ENCODE assay signal across 15 mouse cellular contexts in genomic region chr7:126230357-126231148, GRCm38 (mm10). TPM values are rescaled to one million over a fixed set of nuclear protein-coding genes. Genes with fewer than 3 reads are reported as not detected.
A peak's percentile ranks its signal among the peaks of the same experiment; 100 is the strongest.
DNase-seq lines count a peak whose midpoint lies in the region; ATAC-seq lines count a peak whose summit lies in the region.
"Had no signal": no experiment of that assay in that cellular context is flagged by ENCODE, and none has a peak within 500 bp of the region (broad histone marks: within the 10 kb centered on the region; RNA-seq: fewer than 3 reads in every experiment).

No protein-coding gene starts in this region.

- H3K9me3 ChIP-seq in heart, embryonic 12.5 days (replicated peaks) = no peaks in the 10 kb centered on the region
- H3K9me3 ChIP-seq: forebrain, embryonic 10.5 days; limb, embryonic 10.5 days; neural tube, embryonic 15.5 days had no signal

- no peak overlapping the region for H3K4me2 ChIP-seq in heart, embryonic 12.5 days
- H3K4me2 ChIP-seq: midbrain, embryonic 11.5 days; neural tube, embryonic 15.5 days had no signal

- intact Hi-C loops in gastrocnemius, postnatal 14 days (cut with DNase I; ENCODE audit: low total_unique reads) = no loop called here

- H3K36me3 ChIP-seq in heart, embryonic 12.5 days = no peaks in the 10 kb centered on the region
- H3K36me3 ChIP-seq: forebrain, embryonic 10.5 days; limb, embryonic 10.5 days; neural tube, embryonic 15.5 days had no signal

- H3K4me1 ChIP-seq in heart, embryonic 12.5 days (replicated peaks) = peaks cover 8% of the 10 kb centered on the region; the same call in 1 of the 2 replicates
- H3K4me1 ChIP-seq: forebrain, embryonic 10.5 days; limb, embryonic 10.5 days; neural tube, embryonic 15.5 days had no signal

- H3K9ac ChIP-seq in heart, embryonic 12.5 days = no peak overlapping the region
- H3K9ac ChIP-seq: neural tube, embryonic 15.5 days had no signal

- DNase-seq in spleen, adult 18-20 months = peak; percentile 21 to 23
- no peak for DNase-seq in spleen, adult 12 weeks (ENCODE audit: low spot score)
- DNase-seq in induced T-regulatory cell, adult 2 months (ENCODE audit: low read depth) = peak; percentile 21
- no peak for DNase-seq in adrenal gland, postnatal 25 days
- DNase-seq in gastrocnemius, postnatal 14 days = no peak
- DNase-seq in frontal cortex, postnatal 14 days (ENCODE audit: low spot score in 2 of 2) = no peak
- DNase-seq: cerebellum, postnatal 36 days; heart, adult 2 months had no signal

- 54% methylated on average over 8 of the region's 8 CpGs for WGBS in heart, embryonic 12.5 days

- no peak overlapping the region for H3K4me3 ChIP-seq in heart, embryonic 12.5 days
- H3K4me3 ChIP-seq: forebrain, embryonic 10.5 days; heart, adult 2 months; limb, embryonic 10.5 days; neural tube, embryonic 15.5 days had no signal

- no peak overlapping the region for H3K27ac ChIP-seq in heart, embryonic 12.5 days (ENCODE audit: poor library complexity, severe bottlenecking)
- H3K27ac ChIP-seq: forebrain, embryonic 10.5 days; heart, adult 2 months; limb, embryonic 10.5 days; neural tube, embryonic 15.5 days had no signal

- ATAC-seq in neutrophil, adult 5-6 weeks (ENCODE audit: extremely low read depth, insufficient number of reproducible peaks, low FRiP score, poor library complexity, severe bottlenecking) = peak; percentile 96
- ATAC-seq in heart, embryonic 12.5 days (ENCODE audit: insufficient number of reproducible peaks, low FRiP score) = no peak
- ATAC-seq: hindbrain, embryonic 16.5 days had no signal

- no peaks in the 10 kb centered on the region for H3K27me3 ChIP-seq in heart, embryonic 12.5 days (replicated peaks)
- H3K27me3 ChIP-seq: neural tube, embryonic 15.5 days had no signal

RNA-seq across cellular contexts. Expression of gene Xpo6, which starts 30.3 kb away (rescaled TPM):
- total RNA-seq in neutrophil, adult 5-6 weeks (2017) = 179 and 200 TPM in 2 replicates
- total RNA-seq in adrenal gland, postnatal 25 days (2021) = 102 and 119 TPM in 2 replicates
- total RNA-seq in gastrocnemius, postnatal 14 days (2021) = 10 to 100 TPM; 16.1 to 18.9 TPM
- 44.7 and 48.1 TPM in 2 replicates for polyA plus RNA-seq in heart, embryonic 12.5 days (2016; fragmentation: Nextera tagmentation; extraction: Ambion mirVana)

RNA-seq across cellular contexts. Expression of gene Sbk1, which starts 41.9 kb away (rescaled TPM):
- 99.1 and 109 TPM in 2 replicates for total RNA-seq in neutrophil, adult 5-6 weeks (2017)
- 72.1 and 102 TPM in 2 replicates for total RNA-seq in adrenal gland, postnatal 25 days (2021)
- 10 to 100 TPM; 22.4 to 35.2 TPM for total RNA-seq in gastrocnemius, postnatal 14 days (2021)
- 24.0 and 24.5 TPM in 2 replicates for polyA plus RNA-seq in heart, embryonic 12.5 days (2016; fragmentation: Nextera tagmentation; extraction: Ambion mirVana)

Comparison
In these comparisons a context has a peak if more than half of its experiments do, and no peak if none do; other contexts are left out.
1. DNase-seq: peak in spleen, adult 18-20 months (2 of 2) and induced T-regulatory cell, adult 2 months (single experiment); none in spleen, adult 12 weeks (single experiment), adrenal gland, postnatal 25 days (single experiment), gastrocnemius, postnatal 14 days (single experiment) and frontal cortex, postnatal 14 days (0 of 2).